Comparison of ENCODE assay signal across 8 mouse cellular contexts in the genomic region with DNA sequence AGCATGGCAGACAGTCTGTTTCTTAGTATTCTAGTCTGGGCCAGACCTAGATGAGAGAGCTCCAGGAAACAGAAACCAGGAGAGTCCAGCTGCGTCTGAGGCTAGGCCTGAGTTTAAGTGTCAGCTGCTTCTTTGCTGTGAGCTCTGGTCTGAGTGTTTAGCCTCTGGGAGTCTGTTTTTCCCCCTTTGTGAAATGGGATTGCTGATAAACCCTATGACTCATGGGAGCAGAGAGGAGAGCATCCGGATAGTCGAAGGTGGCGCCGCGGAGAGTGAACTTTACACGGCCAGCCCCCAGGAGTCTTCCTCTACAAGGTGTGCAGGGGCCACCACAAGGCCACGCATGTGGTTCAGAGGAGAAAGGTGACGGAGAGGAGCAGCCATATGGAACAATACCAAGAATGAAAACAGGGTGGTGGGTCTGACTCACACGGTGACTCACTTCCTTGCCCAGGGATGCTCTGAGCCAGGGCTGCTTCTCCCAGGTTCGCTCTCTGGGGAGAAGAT. TPM values are rescaled to one million over a fixed set of nuclear protein-coding genes. Genes with fewer than 3 reads are reported as not detected.
DNase-seq lines count a peak whose midpoint lies in the region; TF ChIP-seq lines count a peak whose summit lies in the region.

No protein-coding gene starts in this region.

- TF ChIP-seq CTCF in left cerebral cortex, adult 2 months (IDR thresholded peaks at IDR 0.05), result no peak

- no peak overlapping the region for H3K27ac ChIP-seq in left cerebral cortex, adult 2 months

- peak; percentile 17 for DNase-seq in ovary, adult 18-20 months (ENCODE audit: low spot score)
- no peak for DNase-seq in ovary, postnatal 10 days (ENCODE audit: low spot score)
- peak; percentile 51 for DNase-seq in adrenal gland, postnatal 25 days
- peak; percentile 31 to 34 for DNase-seq in heart, postnatal 36 days
- DNase-seq in urinary bladder, postnatal 14 days (ENCODE audit: low spot score), result peak; percentile 65
- DNase-seq in layer of hippocampus, postnatal 10 days (ENCODE audit: low spot score in 2 of 2), result no peak
- DNase-seq in thymus, postnatal 10 days (ENCODE audit: low spot score in 2 of 2), result no peak
- no peak for DNase-seq in left cerebral cortex, adult 2 months (ENCODE audit: extremely low spot score in 1 of 2, low spot score in 2 of 2)

- intact Hi-C loops in heart, postnatal 36 days (cut with DNase I), result loop anchor here (5.0 kb wide), 2 partner anchors 37 to 48 kb away; a partner anchor contains a TSS
- intact Hi-C loops in left cerebral cortex, adult 2 months (cut with DNase I), result loop anchor here (5.0 kb wide), 1 partner anchor 37 kb away; a partner anchor contains a TSS

- H3K4me3 ChIP-seq in left cerebral cortex, adult 2 months, result no peak overlapping the region

RNA-seq across cellular contexts. Expression of a gene that starts 38.3 kb away (rescaled TPM):
- total RNA-seq in adrenal gland, postnatal 25 days (2021), result 172 and 180 TPM in 2 replicates
- total RNA-seq in heart, postnatal 36 days (2021), result 10 to 100 TPM; 26.4 to 29.3 TPM
- 10 to 100 TPM; 37.9 to 39.4 TPM for total RNA-seq in layer of hippocampus, postnatal 10 days (2021)
- total RNA-seq in left cerebral cortex, adult 2 months (2021), result 10 to 100 TPM; 54.8 to 60.3 TPM

Comparison
In these comparisons a context has a peak if more than half of its experiments do, and no peak if none do; other contexts are left out.
1. DNase-seq: peak in ovary, adult 18-20 months (single experiment), adrenal gland, postnatal 25 days (single experiment), heart, postnatal 36 days (2 of 2) and urinary bladder, postnatal 14 days (single experiment); none in ovary, postnatal 10 days (single experiment), layer of hippocampus, postnatal 10 days (0 of 2), thymus, postnatal 10 days (0 of 2) and left cerebral cortex, adult 2 months (0 of 2).